Mouse (Mus musculus): ENCODE measurements around the gene Hnrnpr. TPM values are rescaled to one million over a fixed set of nuclear protein-coding genes. Genes with fewer than 3 reads are reported as not detected.

Gene Hnrnpr
- polyA plus RNA-seq, 1 experiment from 2014 or later: 36.6 TPM

GRCm38 (mm10) chr4:136312616-136313015, 1.9 kb downstream of the Hnrnpr start:
- H3K36me3 ChIP-seq (replicated peaks; ENCODE audit: insufficient read depth, low read length): peaks cover 11% of the 10 kb centered on the region
- DNase-seq (no peak), ATAC-seq (no peak)
- WGBS (ENCODE audit: insufficient replicate concordance): 23% methylated on average over 4 of the region's 4 CpGs
- H3K4me3 ChIP-seq (ENCODE audit: low read depth, low read length): peak overlapping the region; percentile 100
- H3K9ac ChIP-seq (replicated peaks): peak overlapping the region; percentile 100
- H3K4me2 ChIP-seq (ENCODE audit: low read depth, low read length): peak overlapping the region; percentile 99
- H3K27me3 ChIP-seq (ENCODE audit: insufficient read depth, low read length): no peaks in the 10 kb centered on the region
- H3K9me3 ChIP-seq (ENCODE audit: low read length): no peaks in the 10 kb centered on the region
- H3K27ac ChIP-seq (ENCODE audit: low read depth): peak overlapping the region; percentile 20; the same call in 1 of the 2 replicates
- peaks cover 19% of the 10 kb centered on the region for H3K4me1 ChIP-seq (ENCODE audit: insufficient read depth)
- TF ChIP-seq EP300 (IDR thresholded peaks at IDR 0.05; ENCODE audit: low read depth) (no peak), CTCF (IDR thresholded peaks at IDR 0.05; ENCODE audit: low read depth) (no peak)

GRCm38 (mm10) chr4:136317667-136318066, 6.9 kb downstream of the Hnrnpr start:
- H3K4me1 ChIP-seq (ENCODE audit: insufficient read depth): peaks cover 5% of the 10 kb centered on the region
- H3K9me3 ChIP-seq (ENCODE audit: low read length): no peaks in the 10 kb centered on the region
- H3K27me3 ChIP-seq (ENCODE audit: insufficient read depth, low read length): no peaks in the 10 kb centered on the region
- no peak overlapping the region for H3K4me2 ChIP-seq (ENCODE audit: low read depth, low read length)
- peaks cover 56% of the 10 kb centered on the region for H3K36me3 ChIP-seq (replicated peaks; ENCODE audit: insufficient read depth, low read length)
- no peak overlapping the region for H3K4me3 ChIP-seq (ENCODE audit: low read depth, low read length)
- H3K9ac ChIP-seq (replicated peaks): no peak overlapping the region
- ATAC-seq (no peak), DNase-seq (no peak)
- H3K27ac ChIP-seq (ENCODE audit: low read depth): no peak overlapping the region
- 97% methylated on average over 4 of the region's 4 CpGs for WGBS (ENCODE audit: insufficient replicate concordance)
- TF ChIP-seq EP300 (IDR thresholded peaks at IDR 0.05; ENCODE audit: low read depth) (no peak), CTCF (IDR thresholded peaks at IDR 0.05; ENCODE audit: low read depth) (no peak)

GRCm38 (mm10) chr4:136320016-136320415, 9.3 kb downstream of the Hnrnpr start:
- H3K9me3 ChIP-seq (ENCODE audit: low read length): no peaks in the 10 kb centered on the region
- no peaks in the 10 kb centered on the region for H3K4me1 ChIP-seq (ENCODE audit: insufficient read depth)
- no peak overlapping the region for H3K4me2 ChIP-seq (ENCODE audit: low read depth, low read length)
- no peak overlapping the region for H3K9ac ChIP-seq (replicated peaks)
- H3K36me3 ChIP-seq (replicated peaks; ENCODE audit: insufficient read depth, low read length): peaks cover 74% of the 10 kb centered on the region
- no peak overlapping the region for H3K4me3 ChIP-seq (ENCODE audit: low read depth, low read length)
- DNase-seq (no peak), ATAC-seq (no peak)
- H3K27me3 ChIP-seq (ENCODE audit: insufficient read depth, low read length): no peaks in the 10 kb centered on the region
- WGBS (ENCODE audit: insufficient replicate concordance): 72% methylated on average over 4 of the region's 4 CpGs
- no peak for TF ChIP-seq EP300 (IDR thresholded peaks at IDR 0.05; ENCODE audit: low read depth)
- TF ChIP-seq CTCF (IDR thresholded peaks at IDR 0.05; ENCODE audit: low read depth): no peak
- H3K27ac ChIP-seq (ENCODE audit: low read depth): no peak overlapping the region

GRCm38 (mm10) chr4:136324226-136324625, 13.5 kb downstream of the Hnrnpr start:
- no peaks in the 10 kb centered on the region for H3K27me3 ChIP-seq (ENCODE audit: insufficient read depth, low read length)
- peaks cover 70% of the 10 kb centered on the region for H3K36me3 ChIP-seq (replicated peaks; ENCODE audit: insufficient read depth, low read length)
- H3K4me3 ChIP-seq (ENCODE audit: low read depth, low read length): no peak overlapping the region

GRCm38 (mm10) chr4:136327238-136327637, 16.5 kb downstream of the Hnrnpr start:
- Histone ChIP-seq H3K4me3 (ENCODE audit: low read depth, low read length) (no peak overlapping the region), H3K27me3 (ENCODE audit: insufficient read depth, low read length) (no peaks in the 10 kb centered on the region), H3K4me2 (ENCODE audit: low read depth, low read length) (no peak overlapping the region), H3K9me3 (ENCODE audit: low read length) (no peaks in the 10 kb centered on the region), H3K4me1 (ENCODE audit: insufficient read depth) (no peaks in the 10 kb centered on the region), H3K9ac (replicated peaks) (no peak overlapping the region), H3K36me3 (replicated peaks; ENCODE audit: insufficient read depth, low read length) (peaks cover 62% of the 10 kb centered on the region), H3K27ac (ENCODE audit: low read depth) (no peak overlapping the region)
- TF ChIP-seq EP300 (IDR thresholded peaks at IDR 0.05; ENCODE audit: low read depth) (no peak), CTCF (IDR thresholded peaks at IDR 0.05; ENCODE audit: low read depth) (no peak)
- WGBS (ENCODE audit: insufficient replicate concordance): 82% methylated on average over 5 of the region's 5 CpGs
- DNase-seq (no peak), ATAC-seq (no peak)

More at GRCm38 (mm10) chr4:136324226-136324625, 13.5 kb downstream of the Hnrnpr start:
- 86% methylated on average over 2 of the region's 2 CpGs for WGBS (ENCODE audit: insufficient replicate concordance)
- Histone ChIP-seq H3K9me3 (ENCODE audit: low read length) (no peaks in the 10 kb centered on the region), H3K9ac (replicated peaks) (no peak overlapping the region), H3K27ac (ENCODE audit: low read depth) (no peak overlapping the region), H3K4me2 (ENCODE audit: low read depth, low read length) (no peak overlapping the region), H3K4me1 (ENCODE audit: insufficient read depth) (no peaks in the 10 kb centered on the region)
- ATAC-seq: no peak
- TF ChIP-seq EP300 (IDR thresholded peaks at IDR 0.05; ENCODE audit: low read depth) (no peak), CTCF (IDR thresholded peaks at IDR 0.05; ENCODE audit: low read depth) (peak; percentile 44)
- DNase-seq: no peak

- Histone ChIP-seq H3K4me2 (ENCODE audit: low read depth, low read length) (no peak overlapping the region), H3K36me3 (replicated peaks; ENCODE audit: insufficient read depth, low read length) (peaks cover 64% of the 10 kb centered on the region)
- no peak for DNase-seq
Measured at GRCm38 (mm10) chr4:136328115-136328514, 17.4 kb downstream of the Hnrnpr start.

GRCm38 (mm10) chr4:136331709-136332108, 21.0 kb downstream of the Hnrnpr start:
- no peaks in the 10 kb centered on the region for H3K27me3 ChIP-seq (ENCODE audit: insufficient read depth, low read length)
- DNase-seq (no peak), ATAC-seq (peak; percentile 53; the same call in 1 of the 2 replicates)
- WGBS (ENCODE audit: insufficient replicate concordance): 85% methylated on average over 3 of the region's 3 CpGs
- H3K27ac ChIP-seq (ENCODE audit: low read depth): no peak overlapping the region
- H3K9me3 ChIP-seq (ENCODE audit: low read length): no peaks in the 10 kb centered on the region
- no peak overlapping the region for H3K4me2 ChIP-seq (ENCODE audit: low read depth, low read length)
- H3K4me1 ChIP-seq (ENCODE audit: insufficient read depth): no peaks in the 10 kb centered on the region
- H3K9ac ChIP-seq (replicated peaks): no peak overlapping the region
- no peak for TF ChIP-seq CTCF (IDR thresholded peaks at IDR 0.05; ENCODE audit: low read depth)
- peak; percentile 50; the same call in 1 of the 2 replicates for TF ChIP-seq EP300 (IDR thresholded peaks at IDR 0.05; ENCODE audit: low read depth)
- H3K36me3 ChIP-seq (replicated peaks; ENCODE audit: insufficient read depth, low read length): peaks cover 63% of the 10 kb centered on the region
- no peak overlapping the region for H3K4me3 ChIP-seq (ENCODE audit: low read depth, low read length)

More at GRCm38 (mm10) chr4:136328115-136328514, 17.4 kb downstream of the Hnrnpr start:
- Histone ChIP-seq H3K4me3 (ENCODE audit: low read depth, low read length) (no peak overlapping the region), H3K9ac (replicated peaks) (no peak overlapping the region), H3K9me3 (ENCODE audit: low read length) (no peaks in the 10 kb centered on the region), H3K27me3 (ENCODE audit: insufficient read depth, low read length) (no peaks in the 10 kb centered on the region), H3K27ac (ENCODE audit: low read depth) (no peak overlapping the region), H3K4me1 (ENCODE audit: insufficient read depth) (no peaks in the 10 kb centered on the region)
- ATAC-seq: no peak
- TF ChIP-seq EP300 (IDR thresholded peaks at IDR 0.05; ENCODE audit: low read depth) (no peak), CTCF (IDR thresholded peaks at IDR 0.05; ENCODE audit: low read depth) (peak; percentile 38)

Measured in liver, postnatal 0 days (tissue).